Mouse (Mus musculus): ENCODE results near the gene Grm4.

DNA sequence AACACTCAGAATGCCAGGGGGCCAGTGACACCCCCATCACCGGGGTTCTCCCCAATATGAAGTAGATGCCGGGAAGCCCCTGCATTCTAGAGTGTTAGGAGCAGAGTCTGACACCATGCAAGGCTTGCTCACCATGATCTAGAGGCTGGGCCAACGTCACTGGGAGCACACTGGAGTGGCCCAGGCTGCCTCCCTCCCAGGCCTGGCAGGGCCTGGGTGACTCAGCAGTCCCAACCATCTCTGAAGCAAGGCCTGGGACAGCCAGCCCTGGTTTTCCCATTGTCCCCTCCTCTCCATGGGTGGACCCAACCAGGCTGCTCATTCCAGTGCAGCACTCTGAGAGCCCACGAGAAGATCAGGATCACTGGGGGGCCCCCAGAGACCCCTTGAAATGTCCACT is 20.4 kb downstream of the Grm4 start:
- no peak for TF ChIP-seq MYC (IDR thresholded peaks at IDR 0.05; ENCODE audit: low read depth, low read length)
- TF ChIP-seq CTCF (conservative IDR thresholded peaks at IDR 0.05 in 1 of 2, IDR thresholded peaks at IDR 0.05 in 1 of 2; ENCODE audit: low read depth in 2 of 2, low read length in 2 of 2), result no peak
- no peak for TF ChIP-seq ETS1 (conservative IDR thresholded peaks at IDR 0.05; ENCODE audit: low read depth, low read length)
- no peak for TF ChIP-seq POLR2A (IDR thresholded peaks at IDR 0.05; ENCODE audit: low read depth, low read length)

Data from CH12.LX (cell line).